Mouse (Mus musculus): Measurements from ENCODE around the gene Arf4. TPM values are rescaled to one million over a fixed set of nuclear protein-coding genes. Genes with fewer than 3 reads are reported as not detected.
A peak's percentile ranks its signal among the peaks of the same experiment; 100 is the strongest.

Gene Arf4
- polyA plus RNA-seq, 1 experiment from 2014 or later = 508 TPM

DNA sequence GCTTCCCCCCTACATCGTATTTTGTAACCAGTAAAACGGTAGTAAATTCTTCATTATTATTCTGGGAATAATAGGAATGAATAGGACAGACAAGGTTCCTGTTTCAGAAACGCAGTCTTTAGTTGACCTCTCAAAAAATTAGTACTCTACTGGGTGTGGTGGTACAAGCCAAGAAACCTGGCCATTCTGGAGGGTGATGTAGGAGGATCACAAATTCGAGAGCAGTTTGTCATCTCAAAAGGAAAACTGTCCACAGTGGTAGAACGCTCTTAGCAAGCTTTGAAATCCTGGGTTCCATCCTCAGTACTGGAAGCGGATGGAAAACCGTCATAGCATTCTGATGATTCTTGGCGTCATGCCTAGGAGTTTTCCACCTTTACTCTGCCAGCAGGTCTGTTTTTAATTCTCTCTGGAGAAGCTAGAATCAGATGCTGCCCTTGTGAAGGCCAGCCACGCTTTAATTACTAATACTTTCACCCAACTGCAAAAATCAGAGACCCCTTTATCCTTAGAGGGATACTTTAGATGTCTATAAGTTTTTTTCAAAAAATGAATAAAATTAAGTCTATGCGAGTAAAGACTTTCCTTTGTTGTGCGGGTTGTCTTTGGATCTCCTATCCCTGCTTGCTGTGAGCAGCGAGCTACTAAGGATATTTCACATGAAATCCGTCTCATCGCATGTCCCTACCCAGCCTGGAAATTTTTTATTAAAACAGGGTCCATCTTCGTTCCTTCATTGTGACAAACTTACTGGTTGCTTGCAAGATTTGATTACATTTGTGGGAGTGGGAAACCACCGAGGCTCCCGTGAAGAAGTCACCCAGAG, 636 bp upstream of the Arf4 start:
- Histone ChIP-seq H3K4me3 (replicated peaks) (peak overlapping the region; percentile 93), H3K27ac (peak overlapping the region; percentile 95), H3K27me3 (no peaks in the 10 kb centered on the region), H3K4me2 (peak overlapping the region; percentile 79), H3K4me1 (replicated peaks) (peaks cover 10% of the 10 kb centered on the region; the same call in 1 of the 2 replicates), H3K36me3 (peaks cover 8% of the 10 kb centered on the region; the same call in 1 of the 2 replicates), H3K9ac (replicated peaks) (peak overlapping the region; percentile 97), H3K9me3 (no peaks in the 10 kb centered on the region)
- WGBS = 27% methylated on average over 17 of the region's 17 CpGs
- ATAC-seq (ENCODE audit: insufficient number of reproducible peaks, insufficient read depth, low FRiP score, low TSS enrichment, low read depth) = no peak; the same call in 1 of the 2 replicates

DNA sequence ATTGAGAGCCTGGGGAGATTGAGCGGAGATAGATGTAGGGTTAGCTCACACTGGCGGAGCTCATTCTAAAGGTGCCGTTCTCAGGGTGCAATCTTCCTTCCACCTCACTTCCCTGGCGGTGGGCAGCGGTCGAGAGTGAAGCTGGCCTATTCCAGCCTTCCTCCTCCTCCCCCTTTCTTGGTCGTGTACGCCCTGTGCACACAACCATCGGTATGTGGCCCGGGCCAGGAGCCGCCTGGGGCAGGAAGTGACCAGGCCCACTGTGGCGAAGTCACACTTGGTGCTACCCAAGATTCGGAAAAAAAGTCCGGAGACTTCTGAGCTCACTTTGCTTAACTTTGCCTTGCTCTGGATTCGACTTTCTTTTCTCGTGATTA, 822 bp downstream of the Arf4 start:
- Histone ChIP-seq H3K27ac (peak overlapping the region; percentile 95), H3K36me3 (no peaks in the 10 kb centered on the region), H3K9me3 (no peaks in the 10 kb centered on the region), H3K4me3 (replicated peaks) (peak overlapping the region; percentile 93), H3K4me1 (replicated peaks) (peaks cover 10% of the 10 kb centered on the region; the same call in 1 of the 2 replicates), H3K9ac (replicated peaks) (peak overlapping the region; percentile 97), H3K4me2 (peak overlapping the region; percentile 79), H3K27me3 (no peaks in the 10 kb centered on the region)
- WGBS = under 1% methylated on average over 16 of the region's 16 CpGs
- no peak for ATAC-seq (ENCODE audit: insufficient number of reproducible peaks, insufficient read depth, low FRiP score, low TSS enrichment, low read depth)

DNA sequence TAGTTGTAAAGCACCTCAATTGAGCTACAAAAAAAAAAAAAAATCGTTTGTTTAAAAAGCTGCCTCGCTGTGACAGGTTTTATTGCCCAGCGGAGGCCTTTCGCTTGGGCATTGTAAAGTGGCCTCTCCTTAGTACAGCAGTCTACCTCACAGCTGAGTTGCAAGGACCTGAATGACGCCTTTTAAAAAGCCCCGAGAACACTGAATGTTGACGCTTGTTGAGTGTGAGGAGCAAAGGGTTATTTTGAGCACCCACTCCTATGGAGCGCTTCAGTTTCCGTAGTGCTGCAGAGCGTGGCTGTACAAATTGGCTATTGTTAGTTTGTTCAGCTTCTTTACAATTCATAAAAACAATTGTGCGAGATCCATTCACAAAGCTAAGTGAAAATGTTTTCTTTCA, 1.4 kb downstream of the Arf4 start:
- no peaks in the 10 kb centered on the region for H3K36me3 ChIP-seq
- H3K9me3 ChIP-seq = no peaks in the 10 kb centered on the region
- ATAC-seq (ENCODE audit: insufficient number of reproducible peaks, insufficient read depth, low FRiP score, low TSS enrichment, low read depth) = no peak
- H3K4me3 ChIP-seq (replicated peaks) = peak overlapping the region; percentile 93
- peak overlapping the region; percentile 97 for H3K9ac ChIP-seq (replicated peaks)
- peaks cover 10% of the 10 kb centered on the region; the same call in 1 of the 2 replicates for H3K4me1 ChIP-seq (replicated peaks)
- peak overlapping the region; percentile 79 for H3K4me2 ChIP-seq
- peak overlapping the region; percentile 53; the same call in 1 of the 2 replicates for H3K27ac ChIP-seq
- H3K27me3 ChIP-seq = no peaks in the 10 kb centered on the region
- WGBS = 10% methylated on average over 11 of the region's 11 CpGs

DNA sequence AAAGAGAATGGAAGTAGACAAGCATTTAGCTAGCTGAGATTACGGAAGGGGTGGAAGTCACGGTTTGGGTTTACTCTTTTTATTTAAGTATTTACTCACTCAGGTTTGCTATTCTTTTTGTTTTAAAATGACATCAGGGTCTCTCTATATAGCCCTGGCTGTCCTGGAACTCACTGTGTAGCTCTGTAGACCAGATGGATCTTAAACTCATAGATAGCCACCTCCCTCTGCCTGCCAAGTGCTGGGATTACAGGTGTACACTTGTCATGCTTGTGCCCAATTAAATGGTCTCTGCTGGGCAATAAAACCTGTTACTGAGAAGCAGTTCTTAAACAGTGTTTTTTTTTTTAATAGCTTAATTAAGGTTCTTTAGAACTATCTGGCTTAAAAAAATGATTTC, 2.1 kb downstream of the Arf4 start:
- Histone ChIP-seq H3K27me3 (no peaks in the 10 kb centered on the region), H3K27ac (no peak overlapping the region), H3K9me3 (no peaks in the 10 kb centered on the region), H3K36me3 (no peaks in the 10 kb centered on the region), H3K9ac (replicated peaks) (peak overlapping the region; percentile 97; the same call in 1 of the 2 replicates), H3K4me3 (replicated peaks) (peak overlapping the region; percentile 93), H3K4me1 (replicated peaks) (peaks cover 10% of the 10 kb centered on the region; the same call in 1 of the 2 replicates), H3K4me2 (peak overlapping the region; percentile 79)
- 60% methylated on average over 2 of the region's 2 CpGs for WGBS
- ATAC-seq (ENCODE audit: insufficient number of reproducible peaks, insufficient read depth, low FRiP score, low TSS enrichment, low read depth) = no peak

DNA sequence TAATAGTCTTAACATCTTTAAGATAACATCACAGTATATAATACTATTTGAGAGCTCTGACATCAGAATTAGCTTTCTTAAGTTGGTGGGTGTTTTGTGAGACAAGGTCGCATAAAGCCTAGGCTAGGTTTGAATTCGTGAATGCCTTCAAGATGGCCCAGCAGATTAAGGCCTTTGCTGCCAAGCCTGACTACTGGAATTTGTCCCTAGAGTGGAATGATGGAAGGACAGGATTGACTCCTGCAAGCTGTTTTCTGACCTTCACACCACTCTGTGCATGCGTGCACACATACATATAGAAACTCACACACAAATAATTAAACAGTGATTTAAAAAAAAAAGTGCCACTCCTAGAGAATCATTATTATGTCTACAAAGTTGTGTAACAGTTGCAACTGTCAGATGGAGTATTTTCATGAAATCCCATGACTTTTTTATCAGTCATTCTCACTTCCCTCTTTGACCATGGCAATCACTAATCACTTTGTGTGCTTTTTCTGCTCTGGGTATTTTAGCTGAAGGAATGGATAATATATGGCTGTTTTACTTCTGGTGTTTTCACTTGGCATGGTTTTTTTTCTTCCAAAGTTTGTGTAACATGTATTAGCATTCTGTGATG, 5.2 kb downstream of the Arf4 start:
- peaks cover 12% of the 10 kb centered on the region for H3K36me3 ChIP-seq
- H3K4me2 ChIP-seq = no peak overlapping the region
- no peak for ATAC-seq (ENCODE audit: insufficient number of reproducible peaks, insufficient read depth, low FRiP score, low TSS enrichment, low read depth)
- no peak overlapping the region for H3K9ac ChIP-seq (replicated peaks)
- 88% methylated on average over 3 of the region's 3 CpGs for WGBS
- H3K27me3 ChIP-seq = no peaks in the 10 kb centered on the region
- H3K4me3 ChIP-seq (replicated peaks) = no peak overlapping the region
- no peak overlapping the region for H3K27ac ChIP-seq
- H3K4me1 ChIP-seq (replicated peaks) = peaks cover 21% of the 10 kb centered on the region
- no peaks in the 10 kb centered on the region for H3K9me3 ChIP-seq

DNA sequence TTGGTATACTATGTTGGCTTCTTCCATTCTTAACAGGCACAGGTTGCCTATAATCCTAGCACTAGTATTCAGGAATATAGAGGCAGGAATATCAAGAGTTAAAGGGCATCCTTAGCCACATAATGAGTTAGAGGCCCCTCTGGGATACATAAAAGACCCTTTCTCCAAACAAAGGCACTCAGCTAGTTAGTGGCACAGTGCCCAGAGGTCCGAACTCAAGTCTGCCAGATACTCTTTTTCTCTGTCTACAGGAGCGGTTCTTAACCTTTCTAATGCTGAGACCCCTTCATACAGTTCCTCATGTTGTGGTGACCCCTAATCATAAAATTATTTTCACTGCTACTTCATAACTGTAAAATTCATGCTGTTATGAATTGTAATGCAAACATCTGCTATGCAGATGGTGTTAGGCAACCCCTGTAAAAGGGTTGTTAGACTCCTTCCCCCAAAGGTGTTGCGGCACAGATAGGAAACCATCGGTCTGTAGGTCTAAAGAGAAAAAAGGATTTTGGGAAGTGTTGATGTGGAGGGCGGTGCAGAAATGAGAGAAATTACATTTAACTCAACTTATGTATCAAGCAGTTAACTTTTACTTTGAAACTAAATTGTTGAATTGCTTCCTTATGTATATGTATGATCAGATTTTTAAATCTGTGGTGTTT, 8.2 kb downstream of the Arf4 start:
- 37% methylated on average over 5 of the region's 5 CpGs for WGBS
- 0 out of 2 replicates have a peak overlapping the region, but pooled peaks have one; percentile 25 for H3K27ac ChIP-seq
- no peak overlapping the region; the same call in 1 of the 2 replicates for H3K4me3 ChIP-seq (replicated peaks)
- no peak for ATAC-seq (ENCODE audit: insufficient number of reproducible peaks, insufficient read depth, low FRiP score, low TSS enrichment, low read depth)
- no peaks in the 10 kb centered on the region for H3K27me3 ChIP-seq
- H3K4me2 ChIP-seq = peak overlapping the region; percentile 35
- no peaks in the 10 kb centered on the region for H3K9me3 ChIP-seq
- H3K36me3 ChIP-seq = peaks cover 32% of the 10 kb centered on the region
- no peak overlapping the region for H3K9ac ChIP-seq (replicated peaks)
- peaks cover 11% of the 10 kb centered on the region for H3K4me1 ChIP-seq (replicated peaks)

DNA sequence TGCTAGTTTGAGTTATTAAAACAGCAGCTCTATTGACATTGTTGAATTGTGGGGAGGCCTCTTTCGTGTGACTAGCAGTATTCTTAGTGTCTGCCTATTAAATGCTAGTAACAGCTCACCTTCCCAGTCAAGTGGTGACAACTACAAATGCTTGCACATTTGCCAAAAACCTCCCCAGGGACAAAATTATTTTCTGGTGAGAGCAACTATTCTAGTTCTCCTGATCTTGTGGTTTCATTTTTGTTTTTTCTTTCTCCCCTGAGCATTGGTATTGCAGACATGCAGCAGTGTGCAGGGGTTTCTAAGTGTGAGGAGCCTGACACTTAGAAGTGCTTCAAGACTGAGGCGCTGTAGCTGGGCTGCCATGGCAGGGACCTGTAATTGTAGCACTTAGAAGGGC, 9.9 kb downstream of the Arf4 start:
- no peak overlapping the region for H3K27ac ChIP-seq
- H3K4me1 ChIP-seq (replicated peaks) = peaks cover 11% of the 10 kb centered on the region
- no peaks in the 10 kb centered on the region for H3K9me3 ChIP-seq
- no peak overlapping the region for H3K9ac ChIP-seq (replicated peaks)
- no peak overlapping the region for H3K4me2 ChIP-seq
- peaks cover 45% of the 10 kb centered on the region for H3K36me3 ChIP-seq
- no peak overlapping the region for H3K4me3 ChIP-seq (replicated peaks)
- WGBS = 86% methylated on average over 2 of the region's 2 CpGs
- ATAC-seq (ENCODE audit: insufficient number of reproducible peaks, insufficient read depth, low FRiP score, low TSS enrichment, low read depth) = no peak
- H3K27me3 ChIP-seq = no peaks in the 10 kb centered on the region

DNA sequence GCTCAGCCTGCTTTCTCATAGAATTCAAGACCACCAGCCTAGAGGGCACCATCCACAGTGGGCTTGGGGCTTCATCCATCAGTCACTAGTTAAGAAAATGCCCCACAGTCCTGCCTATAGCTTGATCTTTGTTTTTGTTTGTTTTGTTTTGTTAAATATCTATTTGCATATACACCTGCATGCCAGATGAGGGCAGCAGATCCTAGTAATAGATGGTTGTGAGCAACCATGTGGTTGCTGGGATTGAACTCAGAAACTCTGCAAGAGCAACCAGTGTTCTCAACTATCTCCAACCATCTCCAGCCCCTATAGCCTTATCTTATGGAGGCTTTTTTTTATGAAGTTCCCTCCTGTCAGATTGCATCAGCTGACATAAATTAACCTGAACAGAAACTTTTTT, 14.0 kb downstream of the Arf4 start:
- Histone ChIP-seq H3K36me3 (peaks cover 77% of the 10 kb centered on the region), H3K27ac (no peak overlapping the region), H3K4me2 (no peak overlapping the region), H3K9ac (replicated peaks) (no peak overlapping the region), H3K4me1 (replicated peaks) (0 out of 2 replicates have a peak, but pooled peaks cover 3% of the 10 kb centered on the region), H3K4me3 (replicated peaks) (no peak overlapping the region), H3K27me3 (no peaks in the 10 kb centered on the region), H3K9me3 (no peaks in the 10 kb centered on the region)
- ATAC-seq (ENCODE audit: insufficient number of reproducible peaks, insufficient read depth, low FRiP score, low TSS enrichment, low read depth) = no peak

DNA sequence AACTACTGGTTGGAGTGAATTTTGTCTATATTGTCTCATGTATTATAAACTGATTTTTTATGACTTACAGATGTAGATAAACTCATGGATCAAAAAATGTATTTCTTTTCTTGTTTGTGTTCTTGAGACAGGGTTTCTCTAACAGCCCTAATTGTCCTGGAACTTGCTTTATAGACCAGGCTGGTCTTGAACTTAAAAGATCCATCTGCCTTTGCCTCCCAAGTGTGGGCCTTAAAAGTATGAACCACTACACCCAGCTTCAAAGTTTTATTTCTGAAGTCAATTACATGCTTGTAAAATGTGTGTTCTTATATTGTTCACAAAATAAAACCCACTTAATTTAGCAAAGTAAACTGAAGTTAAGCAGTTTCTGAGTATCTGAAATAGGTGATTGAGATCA, 20.3 kb downstream of the Arf4 start:
- no peaks in the 10 kb centered on the region for H3K4me1 ChIP-seq (replicated peaks)
- no peak overlapping the region for H3K4me2 ChIP-seq
- H3K36me3 ChIP-seq = peaks cover 53% of the 10 kb centered on the region
- no peak for ATAC-seq (ENCODE audit: insufficient number of reproducible peaks, insufficient read depth, low FRiP score, low TSS enrichment, low read depth)
- no peak overlapping the region for H3K4me3 ChIP-seq (replicated peaks)
- no peak overlapping the region for H3K27ac ChIP-seq
- H3K9ac ChIP-seq (replicated peaks) = no peak overlapping the region
- no peaks in the 10 kb centered on the region for H3K9me3 ChIP-seq
- H3K27me3 ChIP-seq = no peaks in the 10 kb centered on the region

DNA sequence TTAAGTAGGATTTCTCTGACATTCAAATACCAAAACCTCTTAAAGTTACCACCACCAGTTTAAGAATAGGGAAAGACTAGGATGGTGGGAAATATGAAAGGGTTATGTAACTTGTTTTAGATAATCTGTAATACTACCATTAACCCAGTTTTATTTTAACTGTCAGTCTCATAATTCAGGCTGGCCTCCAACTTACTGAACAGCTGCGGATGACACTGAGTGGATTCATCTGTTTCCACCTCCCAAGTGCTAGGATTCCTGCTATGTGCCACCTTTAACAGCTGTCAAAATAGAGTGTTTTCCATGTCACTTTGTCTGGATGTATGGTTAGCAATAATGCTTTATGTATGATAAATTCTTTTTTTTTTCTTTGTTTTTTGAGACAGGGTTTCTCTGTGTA, 22.4 kb downstream of the Arf4 start:
- H3K4me3 ChIP-seq (replicated peaks) = no peak overlapping the region
- H3K27ac ChIP-seq = no peak overlapping the region
- H3K9me3 ChIP-seq = no peaks in the 10 kb centered on the region
- H3K36me3 ChIP-seq = peaks cover 46% of the 10 kb centered on the region
- H3K4me1 ChIP-seq (replicated peaks) = no peaks in the 10 kb centered on the region
- H3K4me2 ChIP-seq = no peak overlapping the region
- ATAC-seq (ENCODE audit: insufficient number of reproducible peaks, insufficient read depth, low FRiP score, low TSS enrichment, low read depth) = no peak
- WGBS = 98% methylated on average over 1 of the region's 1 CpGs
- no peak overlapping the region for H3K9ac ChIP-seq (replicated peaks)
- no peaks in the 10 kb centered on the region for H3K27me3 ChIP-seq

DNA sequence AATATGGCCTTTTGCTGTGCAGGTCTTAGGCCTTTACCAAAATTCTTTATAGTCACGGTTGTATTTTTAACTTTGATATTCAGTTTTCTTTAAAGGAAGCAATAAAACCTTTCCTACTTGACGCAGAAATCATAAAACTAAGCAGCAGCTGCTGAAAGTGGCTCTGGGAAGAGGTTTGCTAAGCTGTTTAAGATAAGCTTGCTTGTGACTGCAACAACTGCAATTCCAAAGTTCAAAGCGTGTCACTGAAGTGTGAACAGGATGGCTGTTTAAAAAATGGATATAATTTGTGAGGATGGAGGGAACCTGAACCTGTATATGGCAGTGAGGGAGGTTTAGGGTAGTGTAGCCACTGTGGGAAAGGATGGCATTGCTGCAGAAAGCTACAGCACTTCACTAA, 24.1 kb downstream of the Arf4 start:
- 0 out of 2 replicates have a peak overlapping the region, but pooled peaks have one; percentile 35 for H3K27ac ChIP-seq
- no peaks in the 10 kb centered on the region for H3K27me3 ChIP-seq
- H3K36me3 ChIP-seq = peaks cover 44% of the 10 kb centered on the region
- 60% methylated on average over 3 of the region's 3 CpGs for WGBS
- no peak overlapping the region for H3K4me2 ChIP-seq
- peaks cover 8% of the 10 kb centered on the region for H3K4me1 ChIP-seq (replicated peaks)
- ATAC-seq (ENCODE audit: insufficient number of reproducible peaks, insufficient read depth, low FRiP score, low TSS enrichment, low read depth) = no peak
- no peak overlapping the region for H3K9ac ChIP-seq (replicated peaks)
- H3K4me3 ChIP-seq (replicated peaks) = no peak overlapping the region
- H3K9me3 ChIP-seq = no peaks in the 10 kb centered on the region
